Mouse (Mus musculus) urinary bladder, postnatal 36 days (tissue): ENCODE measurements at regions not wholly inside any gene's neighbourhood (a gene's known extent, or its start where the extent isn't known, plus 50 kb on each side); places are given as distances from the start of the nearest gene placed in this dataset.

Experiments used
- DNase-seq, 2 experiments: peaks; one replicate each; pipeline ENCODE4 v3.0.0; 2022; ENCODE audit warnings: low spot score in 2 of 2, mixed read lengths in 1 of 2

- no peak for DNase-seq
These were observed 62.6 kb upstream of the Tnfaip3 start for GRCm38 (mm10) chr10:19078047-19078446.

GRCm38 (mm10) chr10:19068377-19068776 is 52.9 kb upstream of the Tnfaip3 start:
- DNase-seq: no peak

DNA sequence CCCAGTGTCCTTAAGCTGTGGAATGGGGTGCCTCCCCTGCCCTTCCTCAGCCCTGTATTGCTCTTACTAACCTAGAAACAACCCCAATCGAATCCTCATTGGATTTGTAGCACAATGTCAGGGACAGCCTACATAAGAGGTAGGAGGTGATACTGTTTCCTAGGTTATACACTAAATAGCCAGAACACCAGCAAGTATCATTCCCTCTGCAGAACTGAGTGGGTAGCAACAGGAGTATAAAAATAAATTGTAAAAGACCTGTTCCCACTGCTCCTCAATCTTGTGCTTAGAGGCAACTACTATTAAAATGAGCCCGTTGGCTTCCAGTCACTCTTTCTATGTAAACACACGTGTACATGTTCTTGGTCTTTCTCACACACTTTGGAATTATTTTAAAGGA is 52.2 kb upstream of the Tnfaip3 start:
- DNase-seq: no peak

DNA sequence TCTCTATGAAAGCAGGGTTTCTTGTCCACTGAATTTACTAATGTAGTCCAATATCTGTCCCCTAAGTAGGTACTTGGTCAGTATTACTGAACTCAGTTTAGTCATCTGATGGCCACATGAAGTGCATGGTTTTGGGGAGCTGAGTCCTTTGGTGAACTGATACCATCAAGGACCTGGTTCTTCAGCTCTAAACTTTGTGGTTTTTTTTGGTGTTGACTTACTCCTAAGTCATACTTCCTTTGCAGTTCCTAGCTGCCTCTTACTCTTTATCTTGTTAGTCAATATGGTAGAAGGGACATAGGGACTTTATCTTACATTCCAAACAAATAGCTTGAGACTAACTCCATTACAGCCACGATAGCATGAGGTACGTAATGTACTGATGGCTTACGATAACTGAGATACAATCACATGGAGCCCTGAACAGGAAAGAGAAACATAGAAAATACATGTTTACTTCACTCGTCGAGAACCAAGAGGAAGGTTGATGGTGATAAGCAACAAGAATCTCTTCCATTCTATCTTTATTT is 51.4 kb upstream of the Tnfaip3 start:
- DNase-seq: no peak
